11 mouse cellular contexts compared by ENCODE assay signal in genomic region chr4:107605964-107606602, GRCm38 (mm10).
DNase-seq lines count a peak whose midpoint lies in the region; ATAC-seq and TF ChIP-seq lines count a peak whose summit lies in the region.
"Had no signal": no experiment of that assay in that cellular context is flagged by ENCODE, and none has a peak within 500 bp of the region (broad histone marks: within the 10 kb centered on the region; RNA-seq: fewer than 3 reads in every experiment).

No protein-coding gene starts in this region.

- TF ChIP-seq CTCF in stomach, postnatal 0 days (IDR thresholded peaks at IDR 0.05; ENCODE audit: low read depth), result no peak

- no peaks in the 10 kb centered on the region for H3K9me3 ChIP-seq in stomach, embryonic 14.5 days (ENCODE audit: control insufficient read depth, low read depth, low read length)
- no peaks in the 10 kb centered on the region for H3K9me3 ChIP-seq in stomach, postnatal 0 days (ENCODE audit: control insufficient read depth, low read length)
- H3K9me3 ChIP-seq in limb, embryonic 14.5 days (ENCODE audit: control insufficient read depth, low read length), result no peaks in the 10 kb centered on the region
- H3K9me3 ChIP-seq in stomach, embryonic 15.5 days, result no peaks in the 10 kb centered on the region
- H3K9me3 ChIP-seq: forebrain, embryonic 15.5 days; hindbrain, embryonic 15.5 days had no signal

- H3K9ac ChIP-seq in stomach, embryonic 14.5 days (replicated peaks; ENCODE audit: low read depth, low read length), result no peak overlapping the region
- H3K9ac ChIP-seq in stomach, postnatal 0 days (ENCODE audit: low read length), result no peak overlapping the region
- 0 out of 2 replicates have a peak overlapping the region, but pooled peaks have one; percentile 7 for H3K9ac ChIP-seq in limb, embryonic 14.5 days (ENCODE audit: low read depth, low read length, severe bottlenecking)
- H3K9ac ChIP-seq in stomach, embryonic 15.5 days, result no peak overlapping the region
- H3K9ac ChIP-seq: forebrain, embryonic 15.5 days; hindbrain, embryonic 15.5 days had no signal

- 81% methylated on average over 17 of the region's 17 CpGs for WGBS in stomach, embryonic 14.5 days
- WGBS in stomach, postnatal 0 days, result 78% methylated on average over 17 of the region's 17 CpGs
- 61% methylated on average over 17 of the region's 17 CpGs for WGBS in limb, embryonic 14.5 days
- WGBS in stomach, embryonic 15.5 days, result 83% methylated on average over 17 of the region's 17 CpGs

- H3K36me3 ChIP-seq in stomach, embryonic 14.5 days (ENCODE audit: control insufficient read depth, insufficient read depth, low read length), result no peaks in the 10 kb centered on the region
- no peaks in the 10 kb centered on the region for H3K36me3 ChIP-seq in stomach, postnatal 0 days (ENCODE audit: control insufficient read depth, insufficient read depth, low read length)
- H3K36me3 ChIP-seq in limb, embryonic 14.5 days (ENCODE audit: control insufficient read depth, insufficient read depth, low read length), result no peaks in the 10 kb centered on the region
- no peaks in the 10 kb centered on the region for H3K36me3 ChIP-seq in stomach, embryonic 15.5 days
- H3K36me3 ChIP-seq: forebrain, embryonic 15.5 days; hindbrain, embryonic 15.5 days had no signal

- no peaks in the 10 kb centered on the region for H3K27me3 ChIP-seq in stomach, embryonic 14.5 days (ENCODE audit: control insufficient read depth, insufficient read depth, low read length)
- H3K27me3 ChIP-seq in stomach, postnatal 0 days (ENCODE audit: control insufficient read depth, insufficient read depth, low read length), result no peaks in the 10 kb centered on the region
- H3K27me3 ChIP-seq in limb, embryonic 14.5 days (ENCODE audit: control insufficient read depth, insufficient read depth, low read length), result no peaks in the 10 kb centered on the region
- no peaks in the 10 kb centered on the region for H3K27me3 ChIP-seq in stomach, embryonic 15.5 days (replicated peaks)
- H3K27me3 ChIP-seq: forebrain, embryonic 15.5 days; hindbrain, embryonic 15.5 days had no signal

- H3K4me2 ChIP-seq in stomach, embryonic 14.5 days (replicated peaks; ENCODE audit: low read depth, low read length), result no peak overlapping the region
- H3K4me2 ChIP-seq in stomach, postnatal 0 days (replicated peaks; ENCODE audit: low read depth), result no peak overlapping the region
- H3K4me2 ChIP-seq in limb, embryonic 14.5 days (replicated peaks; ENCODE audit: low read depth, low read length, severe bottlenecking), result no peak overlapping the region
- no peak overlapping the region for H3K4me2 ChIP-seq in stomach, embryonic 15.5 days
- H3K4me2 ChIP-seq: forebrain, embryonic 15.5 days; hindbrain, embryonic 15.5 days had no signal

- H3K4me3 ChIP-seq in stomach, embryonic 14.5 days (ENCODE audit: low read depth, low read length), result no peak overlapping the region
- H3K4me3 ChIP-seq in stomach, postnatal 0 days (ENCODE audit: low read depth, low read length), result no peak overlapping the region
- H3K4me3 ChIP-seq in limb, embryonic 14.5 days (replicated peaks; ENCODE audit: low read length), result no peak overlapping the region
- H3K4me3 ChIP-seq in stomach, embryonic 15.5 days (replicated peaks), result no peak overlapping the region
- H3K4me3 ChIP-seq: forebrain, embryonic 15.5 days; hindbrain, embryonic 15.5 days had no signal

- H3K4me1 ChIP-seq in stomach, embryonic 14.5 days (ENCODE audit: control insufficient read depth, insufficient read depth, low read length), result no peaks in the 10 kb centered on the region
- H3K4me1 ChIP-seq in stomach, postnatal 0 days (replicated peaks; ENCODE audit: control insufficient read depth, insufficient read depth), result no peaks in the 10 kb centered on the region
- peaks cover 39% of the 10 kb centered on the region for H3K4me1 ChIP-seq in limb, embryonic 14.5 days (ENCODE audit: control insufficient read depth, insufficient read depth, low read length)
- no peaks in the 10 kb centered on the region for H3K4me1 ChIP-seq in stomach, embryonic 15.5 days
- H3K4me1 ChIP-seq: forebrain, embryonic 15.5 days; hindbrain, embryonic 15.5 days had no signal

- peak; percentile 47; the same call in 1 of the 2 replicates for ATAC-seq in stomach, embryonic 14.5 days (ENCODE audit: insufficient number of reproducible peaks, insufficient read depth, low FRiP score, low read depth)
- no peak for ATAC-seq in stomach, postnatal 0 days (ENCODE audit: low FRiP score, low TSS enrichment)
- ATAC-seq in common myeloid progenitor, adult 5-6 weeks (replicated peaks; ENCODE audit: low read depth, poor library complexity, severe bottlenecking), result peak; percentile 96
- no peak for ATAC-seq in limb, embryonic 14.5 days (ENCODE audit: low FRiP score, low read depth)
- ATAC-seq in stomach, embryonic 15.5 days (ENCODE audit: insufficient read depth, low FRiP score, low read depth), result peak; percentile 70; the same call in 1 of the 2 replicates
- no peak for ATAC-seq in activated CD4-positive, CD25-positive, alpha-beta regulatory T cell, adult 4 months
- ATAC-seq: forebrain, embryonic 15.5 days had no signal

- no peak for DNase-seq in stomach, postnatal 0 days (ENCODE audit: low spot score)
- DNase-seq in limb, embryonic 14.5 days (ENCODE audit: low spot score), result no peak
- no peak for DNase-seq in frontal cortex, postnatal 25 days (ENCODE audit: low spot score in 2 of 2)
- DNase-seq: embryo, embryonic 11 days; gastrocnemius, postnatal 36 days had no signal

- no peak overlapping the region for H3K27ac ChIP-seq in stomach, embryonic 14.5 days (ENCODE audit: low read length)
- H3K27ac ChIP-seq in stomach, postnatal 0 days (replicated peaks), result no peak overlapping the region
- H3K27ac ChIP-seq in limb, embryonic 14.5 days (replicated peaks; ENCODE audit: low read depth, low read length), result no peak overlapping the region
- no peak overlapping the region for H3K27ac ChIP-seq in stomach, embryonic 15.5 days
- H3K27ac ChIP-seq: forebrain, embryonic 15.5 days; hindbrain, embryonic 15.5 days had no signal

- no peak for TF ChIP-seq POLR2A in limb, embryonic 14.5 days (IDR thresholded peaks at IDR 0.05; ENCODE audit: borderline replicate concordance, extremely low read depth, insufficient read depth, insufficient read length)

- TF ChIP-seq EP300 in stomach, postnatal 0 days (optimal IDR thresholded peaks at IDR 0.05), result no peak

Comparison
In these comparisons a context has a peak if more than half of its experiments do, and no peak if none do; other contexts are left out.
1. ATAC-seq: peak in stomach, embryonic 14.5 days (single experiment), common myeloid progenitor, adult 5-6 weeks (single experiment) and stomach, embryonic 15.5 days (single experiment); none in stomach, postnatal 0 days (single experiment), limb, embryonic 14.5 days (single experiment) and activated CD4-positive, CD25-positive, alpha-beta regulatory T cell, adult 4 months (single experiment).